Mouse (Mus musculus) myocyte (in vitro differentiated cells): ENCODE results near the gene Ppard. TPM values are rescaled to one million over a fixed set of nuclear protein-coding genes. Genes with fewer than 3 reads are reported as not detected.

Experiments used
- H3K27me3 ChIP-seq: one replicate; pipeline ENCODE4 v1.6.1; 2011; ENCODE audit not compliant: control insufficient read depth, insufficient read depth, insufficient read length
- H3K36me3 ChIP-seq: one replicate; pipeline ENCODE4 v1.6.1; 2011; ENCODE audit not compliant: control insufficient read depth, insufficient read depth
- H3K4me2 ChIP-seq: one replicate; pipeline ENCODE4 v1.6.1; 2011; ENCODE audit warnings: low read depth, control low read depth
- H3K4me3 ChIP-seq: one replicate; pipeline ENCODE4 v1.5.1; 2011; ENCODE audit warnings: mild to moderate bottlenecking, control low read depth, moderate library complexity
- H3K79me2 ChIP-seq: one replicate; pipeline ENCODE4 v1.6.1; 2011; ENCODE audit not compliant: control insufficient read depth, insufficient read depth
- H3ac ChIP-seq: one replicate; pipeline ENCODE4 v1.6.1; 2011; ENCODE audit not compliant: control insufficient read depth, insufficient read length
- CEBPB ChIP-seq: IDR thresholded peaks from 2 replicates; pipeline ENCODE4 v1.6.1; 2011; ENCODE audit warnings: mild to moderate bottlenecking, moderate library complexity; ENCODE audit not compliant: poor library complexity, insufficient read depth, severe bottlenecking
- E2F4 ChIP-seq: IDR thresholded peaks from one replicate; pipeline ENCODE4 v1.6.1; 2011; ENCODE audit warnings: mild to moderate bottlenecking, control low read depth, moderate library complexity; ENCODE audit not compliant: insufficient read depth
- MAX ChIP-seq: IDR thresholded peaks from one replicate; pipeline ENCODE4 v1.6.1; 2011; ENCODE audit warnings: low read depth, mild to moderate bottlenecking, control low read depth
- MYOD1 ChIP-seq, 3 experiments: IDR thresholded peaks; one replicate each; pipeline ENCODE4 v1.6.1; 2011; ENCODE audit warnings: control low read depth in 2 of 3, low read depth in 2 of 3, mild to moderate bottlenecking in 2 of 3, moderate library complexity in 1 of 3; ENCODE audit not compliant: insufficient read length in 2 of 3, control insufficient read depth in 1 of 3
- MYOG ChIP-seq, 3 experiments: IDR thresholded peaks; one replicate each; pipeline ENCODE4 v1.6.1; 2011; ENCODE audit warnings: control low read depth in 2 of 3, low read depth in 2 of 3, mild to moderate bottlenecking in 2 of 3; ENCODE audit not compliant: insufficient read length in 2 of 3, control insufficient read depth in 1 of 3, insufficient read depth in 1 of 3
- POLR2A ChIP-seq: IDR thresholded peaks from one replicate; pipeline ENCODE4 v1.6.1; 2011; ENCODE audit warnings: low read depth, mild to moderate bottlenecking, control low read depth, moderate library complexity; ENCODE audit not compliant: insufficient read length
- POLR2AphosphoS2 ChIP-seq: IDR thresholded peaks from one replicate; pipeline ENCODE4 v1.6.1; 2011; ENCODE audit warnings: low read depth, control low read depth; ENCODE audit not compliant: insufficient read length
- REST ChIP-seq: IDR thresholded peaks from one replicate; pipeline ENCODE4 v1.6.1; 2011; ENCODE audit warnings: mild to moderate bottlenecking, control low read depth, moderate library complexity; ENCODE audit not compliant: insufficient read depth, insufficient read length
- SRF ChIP-seq: IDR thresholded peaks from one replicate; pipeline ENCODE4 v1.6.1; 2011; ENCODE audit warnings: low read depth; ENCODE audit not compliant: control insufficient read depth, insufficient read length
- TCF12 ChIP-seq: IDR thresholded peaks from one replicate; pipeline ENCODE4 v1.6.1; 2011; ENCODE audit warnings: mild to moderate bottlenecking, control low read depth; ENCODE audit not compliant: poor library complexity, insufficient read depth, severe bottlenecking
- TCF3 ChIP-seq: IDR thresholded peaks from one replicate; pipeline ENCODE4 v1.6.1; 2011; ENCODE audit warnings: low read depth, control low read depth; ENCODE audit not compliant: insufficient read length
- USF1 ChIP-seq: IDR thresholded peaks from one replicate; pipeline ENCODE4 v1.6.1; 2011; ENCODE audit warnings: low read depth, mild to moderate bottlenecking, control low read depth, moderate library complexity
- polyA plus RNA-seq: library from polyadenylated mRNA; unstranded; fragments of >200 nt; fragmentation: generic; extraction: Trizol; gene quantifications from one replicate; pipeline ENCODE4 v1.2.1, GENCODE M21; 2012; ENCODE audit warnings: missing spikeins

Ppard gene
- polyA plus RNA-seq, 1 experiment: 32.6 TPM

DNA sequence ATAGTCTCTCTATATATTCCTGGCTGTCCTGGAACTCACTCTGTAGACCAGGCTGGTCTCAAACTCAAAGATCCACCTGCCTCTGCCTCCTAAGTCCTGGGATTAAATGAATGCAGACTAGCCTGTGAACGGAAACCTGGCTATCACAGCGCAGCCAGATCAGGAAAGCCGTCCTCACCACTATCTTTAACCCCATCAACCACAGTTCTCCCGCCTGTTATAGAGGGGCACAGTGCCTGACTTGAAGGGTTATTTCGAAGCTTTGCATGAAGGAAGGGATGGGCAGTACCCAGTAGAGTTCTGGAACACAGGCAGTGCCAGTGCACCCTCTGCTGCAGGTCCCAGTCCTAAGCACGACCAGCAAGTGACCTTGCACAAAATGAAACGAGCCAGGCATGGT, 58.8 kb downstream of the Ppard start:
- no peak for TF ChIP-seq REST
- H3K4me2 ChIP-seq: no peak overlapping the region

DNA sequence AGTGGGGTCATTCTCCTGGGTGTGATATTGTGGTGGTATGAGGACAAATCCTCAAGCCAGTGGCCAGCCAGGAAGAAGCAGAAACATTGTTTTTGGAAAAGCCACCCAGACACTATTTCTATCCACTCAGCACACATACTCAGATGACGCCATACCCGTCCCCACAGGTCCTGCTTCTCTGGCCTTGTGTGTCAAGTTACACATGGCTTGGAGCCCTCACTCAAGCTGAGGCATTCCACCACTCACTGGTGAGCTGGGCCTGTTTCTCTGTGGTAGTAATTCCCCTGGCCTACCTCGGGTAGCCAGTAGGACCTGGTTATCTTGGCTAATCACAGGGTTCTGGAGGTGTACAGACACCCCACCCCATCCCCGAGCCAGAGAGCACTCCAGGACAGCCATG, 61.2 kb downstream of the Ppard start:
- H3K27me3 ChIP-seq: no peaks in the 10 kb centered on the region
- H3K4me2 ChIP-seq: no peak overlapping the region
- H3K36me3 ChIP-seq: no peaks in the 10 kb centered on the region
- no peaks in the 10 kb centered on the region for H3K79me2 ChIP-seq
- H3K4me3 ChIP-seq: no peak overlapping the region
- TF ChIP-seq MYOG (IDR thresholded peaks at IDR 0.05; ENCODE audit: control insufficient read depth in 1 of 3, insufficient read depth in 1 of 3, insufficient read length in 2 of 3, low read depth in 2 of 3) (no peak), E2F4 (no peak)
- H3ac ChIP-seq: no peak overlapping the region

More for the DNA sequence above, 58.8 kb downstream of the Ppard start:
- no peaks in the 10 kb centered on the region for H3K27me3 ChIP-seq
- no peak overlapping the region for H3ac ChIP-seq
- no peaks in the 10 kb centered on the region for H3K36me3 ChIP-seq
- no peak overlapping the region for H3K4me3 ChIP-seq
- no peaks in the 10 kb centered on the region for H3K79me2 ChIP-seq

DNA sequence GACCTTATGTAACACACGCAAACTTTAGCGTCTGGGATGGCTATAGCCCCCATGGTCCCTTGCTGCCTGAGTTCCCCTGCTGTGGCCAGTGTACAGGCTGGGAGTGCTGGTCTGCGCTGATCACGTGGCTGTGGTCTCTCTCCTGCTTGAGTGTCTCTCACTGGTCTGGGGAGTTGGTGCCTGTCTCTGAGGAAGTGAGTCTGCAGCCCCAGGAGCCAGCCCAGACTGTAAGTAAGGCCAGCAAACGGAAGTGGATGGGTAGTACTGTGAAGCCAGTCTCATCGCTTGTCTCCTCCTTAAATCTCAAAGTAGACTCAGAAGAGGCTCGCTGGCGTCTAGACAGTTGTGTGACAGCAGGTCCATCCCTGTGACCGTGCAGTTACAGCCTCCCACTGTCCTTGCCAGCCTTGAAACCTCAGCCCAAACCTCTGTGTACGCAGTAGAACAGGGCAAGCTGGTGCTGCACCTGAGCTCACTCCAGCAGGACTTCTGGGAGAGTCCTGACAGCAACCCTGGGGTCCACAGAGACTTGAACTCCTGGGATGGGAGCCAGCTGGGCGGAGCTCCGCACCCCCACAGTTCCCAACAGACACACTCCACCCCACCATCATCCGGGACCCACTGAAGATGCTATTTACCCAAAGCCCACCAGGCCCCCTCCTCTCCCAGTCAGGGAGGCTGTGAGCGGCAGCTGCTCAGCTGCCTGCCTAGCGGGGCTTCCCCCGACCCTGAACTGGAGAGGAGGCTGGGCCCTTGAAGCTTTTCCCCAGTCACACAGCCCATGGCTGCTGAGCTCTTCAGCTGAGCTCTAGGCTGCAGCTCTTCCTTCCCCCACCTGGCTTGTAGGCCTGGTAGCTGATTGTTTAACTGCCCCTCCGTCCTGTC, 62.2 kb downstream of the Ppard start:
- H3ac ChIP-seq: no peak overlapping the region
- no peak for TF ChIP-seq USF1
- no peak for TF ChIP-seq MAX
- no peak for TF ChIP-seq TCF3
- no peak for TF ChIP-seq POLR2A
- TF ChIP-seq MYOD1 (IDR thresholded peaks at IDR 0.05; ENCODE audit: control insufficient read depth in 1 of 3, insufficient read length in 2 of 3, low read depth in 2 of 3): no peak
- no peak for TF ChIP-seq CEBPB
- no peak for TF ChIP-seq TCF12
- no peak for TF ChIP-seq MYOG (IDR thresholded peaks at IDR 0.05; ENCODE audit: control insufficient read depth in 1 of 3, insufficient read depth in 1 of 3, insufficient read length in 2 of 3, low read depth in 2 of 3)
- TF ChIP-seq SRF: no peak
- TF ChIP-seq REST: no peak
- TF ChIP-seq E2F4: no peak
- TF ChIP-seq POLR2AphosphoS2: no peak
- H3K4me3 ChIP-seq: no peak overlapping the region
- no peak overlapping the region for H3K4me2 ChIP-seq
- no peaks in the 10 kb centered on the region for H3K27me3 ChIP-seq
- no peaks in the 10 kb centered on the region for H3K36me3 ChIP-seq
- no peaks in the 10 kb centered on the region for H3K79me2 ChIP-seq

DNA sequence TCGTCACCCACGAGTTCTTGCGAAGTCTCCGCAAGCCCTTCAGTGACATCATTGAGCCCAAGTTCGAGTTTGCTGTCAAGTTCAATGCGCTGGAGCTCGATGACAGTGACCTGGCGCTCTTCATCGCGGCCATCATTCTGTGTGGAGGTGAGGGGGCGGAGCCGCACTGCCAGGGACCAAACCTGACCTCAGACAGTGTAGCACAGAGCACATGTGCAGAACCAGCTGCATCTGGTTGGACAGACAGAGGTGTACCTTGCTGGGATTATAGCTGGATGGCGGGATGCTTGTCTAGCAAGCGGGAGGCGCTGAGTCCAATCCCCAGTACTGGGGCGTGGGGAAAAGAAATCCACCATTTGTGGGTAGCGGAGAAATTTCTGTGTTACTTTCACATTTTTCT, 66.4 kb downstream of the Ppard start:
- Histone ChIP-seq H3K4me3 (no peak overlapping the region), H3K4me2 (no peak overlapping the region), H3K27me3 (no peaks in the 10 kb centered on the region), H3ac (no peak overlapping the region), H3K36me3 (no peaks in the 10 kb centered on the region), H3K79me2 (no peaks in the 10 kb centered on the region)
- TF ChIP-seq TCF12: no peak
- TF ChIP-seq MYOD1 (IDR thresholded peaks at IDR 0.05; ENCODE audit: control insufficient read depth in 1 of 3, insufficient read length in 2 of 3, low read depth in 2 of 3): no peak
- no peak for TF ChIP-seq POLR2A
- no peak for TF ChIP-seq CEBPB
- no peak for TF ChIP-seq MYOG (IDR thresholded peaks at IDR 0.05; ENCODE audit: control insufficient read depth in 1 of 3, insufficient read depth in 1 of 3, insufficient read length in 2 of 3, low read depth in 2 of 3)
- TF ChIP-seq SRF: no peak
- TF ChIP-seq MAX: no peak
- TF ChIP-seq TCF3: no peak
- no peak for TF ChIP-seq E2F4
- no peak for TF ChIP-seq REST
- no peak for TF ChIP-seq USF1
- no peak for TF ChIP-seq POLR2AphosphoS2

DNA sequence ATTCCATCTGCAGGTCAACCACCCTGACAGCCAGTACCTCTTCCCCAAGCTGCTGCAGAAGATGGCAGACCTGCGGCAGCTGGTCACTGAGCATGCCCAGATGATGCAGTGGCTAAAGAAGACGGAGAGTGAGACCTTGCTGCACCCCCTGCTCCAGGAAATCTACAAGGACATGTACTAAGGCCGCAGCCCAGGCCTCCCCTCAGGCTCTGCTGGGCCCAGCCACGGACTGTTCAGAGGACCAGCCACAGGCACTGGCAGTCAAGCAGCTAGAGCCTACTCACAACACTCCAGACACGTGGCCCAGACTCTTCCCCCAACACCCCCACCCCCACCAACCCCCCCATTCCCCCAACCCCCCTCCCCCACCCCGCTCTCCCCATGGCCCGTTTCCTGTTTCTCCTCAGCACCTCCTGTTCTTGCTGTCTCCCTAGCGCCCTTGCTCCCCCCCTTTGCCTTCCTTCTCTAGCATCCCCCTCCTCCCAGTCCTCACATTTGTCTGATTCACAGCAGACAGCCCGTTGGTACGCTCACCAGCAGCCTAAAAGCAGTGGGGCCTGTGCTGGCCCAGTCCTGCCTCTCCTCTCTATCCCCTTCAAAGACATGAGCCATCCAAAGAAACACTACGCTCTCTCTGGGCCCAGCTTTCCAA, 67.3 kb downstream of the Ppard start:
- Histone ChIP-seq H3K27me3 (no peaks in the 10 kb centered on the region), H3ac (no peak overlapping the region), H3K4me3 (no peak overlapping the region), H3K4me2 (no peak overlapping the region), H3K79me2 (no peaks in the 10 kb centered on the region), H3K36me3 (no peaks in the 10 kb centered on the region)
- TF ChIP-seq MAX: no peak
- no peak for TF ChIP-seq SRF
- no peak for TF ChIP-seq MYOD1 (IDR thresholded peaks at IDR 0.05; ENCODE audit: control insufficient read depth in 1 of 3, insufficient read length in 2 of 3, low read depth in 2 of 3)
- TF ChIP-seq REST: no peak
- TF ChIP-seq POLR2AphosphoS2: no peak
